Mouse (Mus musculus) liver, embryonic 14.5 days (tissue): ENCODE results near the gene Wfdc1.

Source experiments
- CTCF ChIP-seq: IDR thresholded peaks from 2 replicates; pipeline ENCODE4 v1.5.1; 2016; ENCODE audit warnings: antibody characterized with exemption, low read depth, control low read depth
- EP300 ChIP-seq: IDR thresholded peaks from 2 replicates; pipeline ENCODE4 v1.6.1; 2016; ENCODE audit warnings: antibody characterized with exemption, low read depth

DNA sequence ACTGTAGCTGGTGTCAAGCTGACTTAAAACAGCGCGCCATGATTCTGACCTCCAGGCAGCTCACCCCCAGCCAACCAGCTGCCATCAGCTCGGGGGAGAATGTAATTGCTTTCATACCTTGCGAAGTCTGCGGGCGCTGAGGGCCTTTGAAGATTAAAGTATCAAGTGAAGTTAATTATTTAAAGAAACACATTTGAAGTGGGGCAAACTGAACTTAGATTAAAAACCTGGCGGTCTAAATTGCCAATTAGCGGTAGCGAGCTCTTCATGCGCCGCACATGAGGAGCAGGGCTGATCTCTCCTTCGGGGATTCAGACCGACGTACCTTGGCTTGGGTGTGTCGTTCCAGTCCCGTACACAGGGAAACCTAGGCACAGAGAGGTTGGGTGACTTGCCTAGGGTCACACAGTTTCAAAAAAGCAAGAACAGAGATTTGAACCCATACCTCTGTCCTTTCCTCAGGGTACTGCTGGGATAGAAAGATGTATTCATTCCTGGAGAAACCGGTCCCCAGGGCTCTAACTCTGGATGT, 21.7 kb upstream of the Wfdc1 start:
- TF ChIP-seq CTCF (no peak), EP300 (no peak)
